Mouse (Mus musculus) layer of hippocampus, adult 6 months (tissue): Measurements from ENCODE around the gene Olfr781. TPM values are rescaled to one million over a fixed set of nuclear protein-coding genes. Genes with fewer than 3 reads are reported as not detected.

Experiments
- long read RNA-seq, 2 experiments: library from polyadenylated mRNA; unstranded; transcript quantifications; one replicate each; pipeline ENCODE4 v2.0.0; 2019 to 2020
- polyA plus RNA-seq: library from polyadenylated mRNA; unstranded; fragments of <200 nt; fragmentation: Nextera tagmentation; gene quantifications from 2 replicates; pipeline ENCODE4 v1.2.3, GENCODE M21; 2021

Gene Olfr781
- polyA plus RNA-seq, result not detected in 2 replicates
- long read RNA-seq, experiment 1, result 0 reads
- long read RNA-seq, experiment 2, result 0 reads

DNA sequence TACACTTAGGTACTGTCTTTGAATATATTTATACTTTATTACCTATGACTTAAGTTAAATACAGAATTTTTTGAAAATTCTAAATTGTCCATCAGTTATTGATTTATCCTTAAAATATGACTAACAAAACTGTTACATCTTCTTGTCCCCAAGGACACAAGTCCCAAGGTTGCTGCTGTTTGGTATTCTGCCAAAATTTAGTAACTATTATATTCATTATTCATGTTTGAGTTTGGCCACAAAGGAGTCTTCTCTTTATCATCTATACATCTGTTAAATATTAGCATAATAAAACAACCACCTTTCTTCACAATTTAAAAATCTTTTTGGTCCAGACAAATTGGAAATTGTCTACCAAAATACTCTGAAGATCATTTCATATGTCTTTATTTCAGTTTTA, at the start of gene Olfr781:
Olfr781 (plus strand) TSS at position 301 of the 400 bp plus-strand sequence.

DNA sequence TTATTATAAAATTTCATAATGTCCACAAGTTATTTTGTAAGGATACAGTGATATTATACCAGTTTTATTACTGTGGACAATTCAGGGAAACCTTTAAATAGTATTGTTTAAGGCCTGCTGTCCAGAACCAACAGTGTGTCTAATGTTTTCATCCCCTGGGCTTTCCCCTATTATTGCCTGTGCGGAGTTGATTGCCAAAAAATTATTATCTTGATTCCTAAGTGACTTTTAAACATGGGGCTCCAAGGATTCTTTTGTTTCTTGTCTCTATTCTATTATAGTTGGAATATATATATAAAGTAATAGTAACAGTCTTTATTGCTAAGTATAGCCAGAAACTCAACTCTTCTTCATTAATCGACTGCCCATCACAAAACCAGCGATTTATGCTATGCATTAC, 10.8 kb upstream of the Olfr781 start, which contains the start of gene Olfr780:
Olfr780 (plus strand) TSS at position 301 of the 400 bp plus-strand sequence.

DNA sequence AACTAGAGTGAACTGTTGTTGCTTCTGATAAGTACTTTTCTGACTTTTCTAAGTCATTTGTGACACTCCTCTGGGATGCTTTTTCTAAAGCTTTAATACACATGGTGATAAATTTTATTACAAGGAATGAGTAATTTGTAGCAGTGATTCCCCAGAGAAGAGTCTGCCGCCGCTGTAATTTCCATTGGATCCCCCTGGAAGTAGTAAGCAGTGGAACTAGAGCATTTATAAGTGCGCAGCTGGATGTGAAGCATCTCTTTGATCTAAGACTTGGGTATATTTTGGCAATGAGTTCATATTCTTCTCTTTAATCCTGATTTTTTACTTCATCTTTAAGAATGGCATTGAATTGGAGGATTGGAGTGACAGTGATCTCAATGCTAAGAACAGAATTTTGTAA, 19.9 kb downstream of the Olfr781 start, which contains the start of gene Olfr782:
Olfr782 (plus strand) TSS at position 301 of the 400 bp plus-strand sequence.

Other genes starting within 250 kb of the Olfr781 start
- gene Olfr767, start 245.9 kb upstream of the Olfr781 start, polyA plus RNA-seq, result not detected in 2 replicates
- not detected in 2 replicates for gene Olfr768, start 229.5 kb upstream of the Olfr781 start, polyA plus RNA-seq
- gene Olfr769, start 211.0 kb upstream of the Olfr781 start, polyA plus RNA-seq, result not detected in 2 replicates
- gene Olfr770, start 189.9 kb upstream of the Olfr781 start, polyA plus RNA-seq, result not detected in 2 replicates
- gene Olfr771, start 164.1 kb upstream of the Olfr781 start, polyA plus RNA-seq, result not detected in 2 replicates
- gene Olfr772, start 150.9 kb upstream of the Olfr781 start, polyA plus RNA-seq, result not detected in 2 replicates
- gene Olfr773, start 141.4 kb upstream of the Olfr781 start, polyA plus RNA-seq, result not detected in 2 replicates
- gene Olfr774, start 92.7 kb upstream of the Olfr781 start, polyA plus RNA-seq, result not detected in 2 replicates
- not detected in 2 replicates for gene Olfr775, start 80.4 kb upstream of the Olfr781 start, polyA plus RNA-seq
- gene Olfr776, start 69.7 kb upstream of the Olfr781 start, polyA plus RNA-seq, result not detected in 2 replicates
- gene Olfr777, start 57.4 kb upstream of the Olfr781 start, polyA plus RNA-seq, result not detected in 2 replicates
- gene Olfr780, start 10.7 kb upstream of the Olfr781 start, polyA plus RNA-seq, result not detected in 2 replicates
- not detected in 2 replicates for gene Olfr782, start 20.0 kb downstream of the Olfr781 start, polyA plus RNA-seq
- not detected in 2 replicates for gene Olfr784, start 55.2 kb downstream of the Olfr781 start, polyA plus RNA-seq
- gene Olfr785, start 76.6 kb downstream of the Olfr781 start, polyA plus RNA-seq, result not detected in 2 replicates
- not detected in 2 replicates for gene Olfr786, start 98.5 kb downstream of the Olfr781 start, polyA plus RNA-seq
- not detected in 2 replicates for gene Olfr787, start 133.0 kb downstream of the Olfr781 start, polyA plus RNA-seq
- gene Olfr788, start 142.1 kb downstream of the Olfr781 start, polyA plus RNA-seq, result not detected in 2 replicates
- gene Olfr789, start 155.9 kb downstream of the Olfr781 start, polyA plus RNA-seq, result not detected in 2 replicates
- gene Olfr790, start 169.6 kb downstream of the Olfr781 start, polyA plus RNA-seq, result not detected in 2 replicates
- gene Olfr791, start 192.9 kb downstream of the Olfr781 start, polyA plus RNA-seq, result not detected in 2 replicates
- gene Olfr792, start 210.3 kb downstream of the Olfr781 start, polyA plus RNA-seq, result not detected in 2 replicates
- gene Olfr794, start 238.8 kb downstream of the Olfr781 start, polyA plus RNA-seq, result not detected in 2 replicates